Mouse (Mus musculus): ENCODE measurements at regions not wholly inside any gene's neighbourhood (a gene's known extent, or its start where the extent isn't known, plus 50 kb on each side); places are given as distances from the start of the nearest gene placed in this dataset.

GRCm38 (mm10) chr17:42120759-42121158, 195.0 kb upstream of the Ptchd4 start:
- Histone ChIP-seq H3K4me1 (replicated peaks; ENCODE audit: control insufficient read depth, insufficient read depth, low read length) (no peaks in the 10 kb centered on the region), H3K4me2 (ENCODE audit: low read depth, low read length, severe bottlenecking) (no peak overlapping the region), H3K27ac (ENCODE audit: low read depth, low read length) (no peak overlapping the region), H3K27me3 (ENCODE audit: control insufficient read depth, insufficient read depth, low read length) (no peaks in the 10 kb centered on the region), H3K36me3 (ENCODE audit: control insufficient read depth, insufficient read depth, low read length) (no peaks in the 10 kb centered on the region), H3K4me3 (ENCODE audit: low read depth, low read length) (no peak overlapping the region), H3K9ac (ENCODE audit: low read length) (no peak overlapping the region), H3K9me3 (ENCODE audit: control insufficient read depth, low read length) (no peaks in the 10 kb centered on the region)
- 94% methylated on average over 1 of the region's 1 CpGs for WGBS
- ATAC-seq (replicated peaks; ENCODE audit: low FRiP score) (no peak), DNase-seq (ENCODE audit: low spot score) (no peak)

GRCm38 (mm10) chr17:42126488-42127237, 189.1 kb upstream of the Ptchd4 start:
- ATAC-seq (replicated peaks; ENCODE audit: low FRiP score) = no peak
- Histone ChIP-seq H3K4me2 (ENCODE audit: low read depth, low read length, severe bottlenecking) (no peak overlapping the region), H3K36me3 (ENCODE audit: control insufficient read depth, insufficient read depth, low read length) (no peaks in the 10 kb centered on the region), H3K27me3 (ENCODE audit: control insufficient read depth, insufficient read depth, low read length) (no peaks in the 10 kb centered on the region), H3K4me3 (ENCODE audit: low read depth, low read length) (no peak overlapping the region), H3K9ac (ENCODE audit: low read length) (no peak overlapping the region), H3K9me3 (ENCODE audit: control insufficient read depth, low read length) (no peaks in the 10 kb centered on the region), H3K27ac (ENCODE audit: low read depth, low read length) (no peak overlapping the region), H3K4me1 (replicated peaks; ENCODE audit: control insufficient read depth, insufficient read depth, low read length) (no peaks in the 10 kb centered on the region)
- no peak for DNase-seq (ENCODE audit: low spot score)
- 83% methylated on average over 9 of the region's 9 CpGs for WGBS

- DNase-seq (ENCODE audit: low spot score) (no peak), ATAC-seq (replicated peaks; ENCODE audit: low FRiP score) (no peak)
- Histone ChIP-seq H3K9me3 (ENCODE audit: control insufficient read depth, low read length) (no peaks in the 10 kb centered on the region), H3K4me3 (ENCODE audit: low read depth, low read length) (no peak overlapping the region), H3K4me1 (replicated peaks; ENCODE audit: control insufficient read depth, insufficient read depth, low read length) (no peaks in the 10 kb centered on the region), H3K27ac (ENCODE audit: low read depth, low read length) (no peak overlapping the region), H3K36me3 (ENCODE audit: control insufficient read depth, insufficient read depth, low read length) (no peaks in the 10 kb centered on the region), H3K9ac (ENCODE audit: low read length) (no peak overlapping the region), H3K27me3 (ENCODE audit: control insufficient read depth, insufficient read depth, low read length) (no peaks in the 10 kb centered on the region), H3K4me2 (ENCODE audit: low read depth, low read length, severe bottlenecking) (no peak overlapping the region)
- WGBS = 81% methylated on average over 1 of the region's 1 CpGs
Measured at GRCm38 (mm10) chr17:42169391-42170018, 146.2 kb upstream of the Ptchd4 start.

GRCm38 (mm10) chr17:42188531-42188930, 127.2 kb upstream of the Ptchd4 start:
- H3K4me3 ChIP-seq (ENCODE audit: low read depth, low read length) = no peak overlapping the region
- DNase-seq (ENCODE audit: low spot score) (no peak), ATAC-seq (replicated peaks; ENCODE audit: low FRiP score) (no peak)
- no peak overlapping the region for H3K4me2 ChIP-seq (ENCODE audit: low read depth, low read length, severe bottlenecking)
- H3K9me3 ChIP-seq (ENCODE audit: control insufficient read depth, low read length) = no peaks in the 10 kb centered on the region
- H3K9ac ChIP-seq (ENCODE audit: low read length) = no peak overlapping the region
- WGBS = 86% methylated on average over 1 of the region's 1 CpGs
- no peaks in the 10 kb centered on the region for H3K4me1 ChIP-seq (replicated peaks; ENCODE audit: control insufficient read depth, insufficient read depth, low read length)
- no peaks in the 10 kb centered on the region for H3K36me3 ChIP-seq (ENCODE audit: control insufficient read depth, insufficient read depth, low read length)
- H3K27ac ChIP-seq (ENCODE audit: low read depth, low read length) = no peak overlapping the region
- H3K27me3 ChIP-seq (ENCODE audit: control insufficient read depth, insufficient read depth, low read length) = no peaks in the 10 kb centered on the region

- Histone ChIP-seq H3K9ac (ENCODE audit: low read length) (no peak overlapping the region), H3K27me3 (ENCODE audit: control insufficient read depth, insufficient read depth, low read length) (no peaks in the 10 kb centered on the region), H3K4me1 (replicated peaks; ENCODE audit: control insufficient read depth, insufficient read depth, low read length) (no peaks in the 10 kb centered on the region), H3K36me3 (ENCODE audit: control insufficient read depth, insufficient read depth, low read length) (no peaks in the 10 kb centered on the region), H3K9me3 (ENCODE audit: control insufficient read depth, low read length) (no peaks in the 10 kb centered on the region), H3K4me2 (ENCODE audit: low read depth, low read length, severe bottlenecking) (no peak overlapping the region), H3K4me3 (ENCODE audit: low read depth, low read length) (no peak overlapping the region), H3K27ac (ENCODE audit: low read depth, low read length) (no peak overlapping the region)
- DNase-seq (ENCODE audit: low spot score) (no peak), ATAC-seq (replicated peaks; ENCODE audit: low FRiP score) (no peak)
- WGBS = 84% methylated on average over 8 of the region's 8 CpGs
Measured at GRCm38 (mm10) chr17:42190206-42190902, 125.4 kb upstream of the Ptchd4 start.
